Mouse (Mus musculus) macrophage (primary cell): ENCODE data around the gene Tyk2. TPM values are rescaled to one million over a fixed set of nuclear protein-coding genes. Genes with fewer than 3 reads are reported as not detected.

Experiments
- H3K27ac ChIP-seq: fragments of 350-480 bp; formaldehyde crosslinking; 2 replicates; pipeline ENCODE4 v1.9.0; 2021
- H3K36me3 ChIP-seq: fragments of 350-480 bp; formaldehyde crosslinking; 2 replicates; pipeline ENCODE4 v1.9.0; 2021; ENCODE audit errors: inconsistent target
- H3K4me3 ChIP-seq: fragments of 350-480 bp; formaldehyde crosslinking; 2 replicates; pipeline ENCODE4 v1.9.0; 2021; ENCODE audit errors: inconsistent target
- H3K79me2 ChIP-seq: fragments of 350-480 bp; formaldehyde crosslinking; 2 replicates; pipeline ENCODE4 v1.9.0; 2021; ENCODE audit errors: inconsistent target
- WGBS: methylation state at CpG from one replicate; pipeline ENCODE4 v1.1.7; 2026; ENCODE audit warnings: inconsistent platforms; ENCODE audit not compliant: missing documents; 5-methylcytosine and 5-hydroxymethylcytosine counted together
- polyA plus RNA-seq: library from polyadenylated mRNA; stranded (reverse); fragments of 250-400 nt; gene quantifications from 3 replicates; pipeline ENCODE4 v1.2.4, GENCODE M21; 2018; ENCODE audit warnings: inconsistent platforms

The Tyk2 gene
- polyA plus RNA-seq, 1 experiment from 2014 or later, result 22.8 TPM

- H3K27ac ChIP-seq, result no peak overlapping the region
Measured at GRCm38 (mm10) chr9:21163086-21164050, 32.3 kb upstream of the Tyk2 start.

GRCm38 (mm10) chr9:21161209-21161909 is 30.3 kb upstream of the Tyk2 start:
- Histone ChIP-seq H3K27ac (no peak overlapping the region), H3K79me2 (no peaks in the 10 kb centered on the region), H3K4me3 (peak overlapping the region; percentile 27; the same call in 1 of the 2 replicates), H3K36me3 (no peaks in the 10 kb centered on the region)
- 2% methylated on average over 48 of the region's 52 CpGs for WGBS

More at GRCm38 (mm10) chr9:21163086-21164050, 32.3 kb upstream of the Tyk2 start:
- no peaks in the 10 kb centered on the region for H3K79me2 ChIP-seq
- WGBS, result 54% methylated on average over 9 of the region's 11 CpGs
- no peak overlapping the region for H3K4me3 ChIP-seq
- H3K36me3 ChIP-seq, result no peaks in the 10 kb centered on the region

- Histone ChIP-seq H3K4me3 (no peak overlapping the region), H3K36me3 (no peaks in the 10 kb centered on the region), H3K27ac (no peak overlapping the region), H3K79me2 (no peaks in the 10 kb centered on the region)
- WGBS, result 67% methylated on average over 3 of the region's 3 CpGs
Measured at GRCm38 (mm10) chr9:21154787-21155186, 23.7 kb upstream of the Tyk2 start.

- WGBS, result 61% methylated on average over 5 of the region's 5 CpGs
- peaks cover 9% of the 10 kb centered on the region for H3K79me2 ChIP-seq
- no peaks in the 10 kb centered on the region for H3K36me3 ChIP-seq
- no peak overlapping the region for H3K27ac ChIP-seq
- no peak overlapping the region for H3K4me3 ChIP-seq
Measured at GRCm38 (mm10) chr9:21153833-21154232, 22.8 kb upstream of the Tyk2 start.

GRCm38 (mm10) chr9:21153331-21153730 is 22.3 kb upstream of the Tyk2 start:
- peaks cover 14% of the 10 kb centered on the region for H3K79me2 ChIP-seq
- WGBS, result 9% methylated on average over 9 of the region's 12 CpGs
- no peak overlapping the region for H3K27ac ChIP-seq
- H3K36me3 ChIP-seq, result no peaks in the 10 kb centered on the region
- H3K4me3 ChIP-seq, result no peak overlapping the region

- Histone ChIP-seq H3K4me3 (no peak overlapping the region), H3K27ac (no peak overlapping the region), H3K79me2 (peaks cover 20% of the 10 kb centered on the region), H3K36me3 (no peaks in the 10 kb centered on the region)
- WGBS, result 4% methylated on average over 11 of the region's 11 CpGs
Measured at GRCm38 (mm10) chr9:21152715-21153114, 21.7 kb upstream of the Tyk2 start.

GRCm38 (mm10) chr9:21149654-21150419 is 18.8 kb upstream of the Tyk2 start, which contains the start of gene Cdc37:
Gene Cdc37, minus strand, starts transcription at chr9:21149982.
- peak within 1 kb of the TSS; percentile 94 for H3K4me3 ChIP-seq
- H3K36me3 ChIP-seq, result 0 out of 2 replicates have a peak, but pooled peaks cover 3% of the 10 kb centered on the region
- WGBS, result 5% methylated on average over 54 of the region's 56 CpGs
- peaks cover 49% of the 10 kb centered on the region for H3K79me2 ChIP-seq
- peak within 1 kb of the TSS; percentile 59 for H3K27ac ChIP-seq

GRCm38 (mm10) chr9:21149077-21149653 is 18.1 kb upstream of the Tyk2 start:
- 3% methylated on average over 8 of the region's 8 CpGs for WGBS

GRCm38 (mm10) chr9:21148427-21148826 is 17.4 kb upstream of the Tyk2 start:
- H3K4me3 ChIP-seq, result peak overlapping the region; percentile 94

More at GRCm38 (mm10) chr9:21149077-21149653, 18.1 kb upstream of the Tyk2 start:
- H3K27ac ChIP-seq, result peak overlapping the region; percentile 59
- H3K36me3 ChIP-seq, result 0 out of 2 replicates have a peak, but pooled peaks cover 10% of the 10 kb centered on the region
- H3K4me3 ChIP-seq, result peak overlapping the region; percentile 94
- H3K79me2 ChIP-seq, result peaks cover 56% of the 10 kb centered on the region

GRCm38 (mm10) chr9:21146722-21147121 is 15.7 kb upstream of the Tyk2 start:
- peaks cover 23% of the 10 kb centered on the region; the same call in 1 of the 2 replicates for H3K36me3 ChIP-seq
- H3K4me3 ChIP-seq, result peak overlapping the region; percentile 11; the same call in 1 of the 2 replicates
- peak overlapping the region; percentile 21 for H3K27ac ChIP-seq
- H3K79me2 ChIP-seq, result peaks cover 70% of the 10 kb centered on the region
- 8% methylated on average over 10 of the region's 10 CpGs for WGBS

More at GRCm38 (mm10) chr9:21148427-21148826, 17.4 kb upstream of the Tyk2 start:
- Histone ChIP-seq H3K79me2 (peaks cover 63% of the 10 kb centered on the region), H3K36me3 (peaks cover 16% of the 10 kb centered on the region; the same call in 1 of the 2 replicates), H3K27ac (no peak overlapping the region)

- H3K36me3 ChIP-seq, result peaks cover 33% of the 10 kb centered on the region; the same call in 1 of the 2 replicates
Measured at GRCm38 (mm10) chr9:21145431-21145830, 14.4 kb upstream of the Tyk2 start.

GRCm38 (mm10) chr9:21144361-21144760 is 13.3 kb upstream of the Tyk2 start:
- 92% methylated on average over 3 of the region's 3 CpGs for WGBS
- peaks cover 66% of the 10 kb centered on the region for H3K79me2 ChIP-seq
- H3K36me3 ChIP-seq, result peaks cover 44% of the 10 kb centered on the region
- no peak overlapping the region for H3K4me3 ChIP-seq
- no peak overlapping the region for H3K27ac ChIP-seq

More at GRCm38 (mm10) chr9:21145431-21145830, 14.4 kb upstream of the Tyk2 start:
- Histone ChIP-seq H3K79me2 (peaks cover 70% of the 10 kb centered on the region), H3K27ac (no peak overlapping the region), H3K4me3 (no peak overlapping the region)
- 94% methylated on average over 4 of the region's 4 CpGs for WGBS

GRCm38 (mm10) chr9:21141922-21142321 is 10.9 kb upstream of the Tyk2 start:
- WGBS, result 91% methylated on average over 8 of the region's 14 CpGs
- no peak overlapping the region for H3K4me3 ChIP-seq
- peaks cover 42% of the 10 kb centered on the region for H3K79me2 ChIP-seq
- H3K36me3 ChIP-seq, result peaks cover 60% of the 10 kb centered on the region
- H3K27ac ChIP-seq, result no peak overlapping the region

GRCm38 (mm10) chr9:21138386-21138785 is 7.3 kb upstream of the Tyk2 start:
- peaks cover 44% of the 10 kb centered on the region for H3K36me3 ChIP-seq
- 85% methylated on average over 4 of the region's 4 CpGs for WGBS
- H3K79me2 ChIP-seq, result peaks cover 6% of the 10 kb centered on the region
- no peak overlapping the region for H3K27ac ChIP-seq
- no peak overlapping the region for H3K4me3 ChIP-seq
